Mouse (Mus musculus) forebrain, embryonic 11.5 days (tissue): ENCODE results near the gene Lgalsl. TPM values are rescaled to one million over a fixed set of nuclear protein-coding genes. Genes with fewer than 3 reads are reported as not detected.
A peak's percentile ranks its signal among the peaks of the same experiment; 100 is the strongest.

Experiments
- ATAC-seq: fragments of 200-750 bp; cut with Nextera tagmentation; replicated peaks from 2 replicates; pipeline ENCODE4 v1.8.0; 2017; ENCODE audit warnings: moderate TSS enrichment; ENCODE audit not compliant: low FRiP score
- DNase-seq: peaks from one replicate; pipeline ENCODE4 v3.0.0-alpha.2; 2017; ENCODE audit warnings: low spot score
- H3K27ac ChIP-seq: fragments of 300-500 bp; sonication (generic); 2 replicates; pipeline ENCODE4 v1.5.1; 2014; ENCODE audit warnings: low read depth, low read length
- H3K27me3 ChIP-seq: fragments of 300-500 bp; sonication (generic); 2 replicates; pipeline ENCODE4 v1.6.1; 2014; ENCODE audit warnings: mild to moderate bottlenecking, low read length, mixed read lengths; ENCODE audit not compliant: control insufficient read depth, insufficient read depth
- H3K36me3 ChIP-seq: fragments of 300-500 bp; sonication (generic); 2 replicates; pipeline ENCODE4 v1.6.1; 2014; ENCODE audit warnings: mild to moderate bottlenecking, low read length, moderate library complexity, mixed read lengths; ENCODE audit not compliant: control insufficient read depth, insufficient read depth
- H3K4me1 ChIP-seq: fragments of 300-500 bp; sonication (generic); replicated peaks from 2 replicates; pipeline ENCODE4 v1.6.1; 2014; ENCODE audit warnings: low read length, mixed read lengths; ENCODE audit not compliant: control insufficient read depth, insufficient read depth
- H3K4me2 ChIP-seq: fragments of 300-500 bp; sonication (generic); 2 replicates; pipeline ENCODE4 v1.6.1; 2014; ENCODE audit warnings: low read depth, mild to moderate bottlenecking, low read length, moderate library complexity, mixed read lengths; ENCODE audit not compliant: severe bottlenecking
- H3K4me3 ChIP-seq: fragments of 300-500 bp; sonication (generic); 2 replicates; pipeline ENCODE4 v1.5.1; 2014; ENCODE audit warnings: low read depth, low read length
- H3K9ac ChIP-seq: fragments of 300-500 bp; sonication (generic); 2 replicates; pipeline ENCODE4 v1.6.1; 2014; ENCODE audit warnings: low read length
- H3K9me3 ChIP-seq: fragments of 300-500 bp; sonication (generic); 2 replicates; pipeline ENCODE4 v1.6.1; 2016; ENCODE audit warnings: low read length, mixed read lengths; ENCODE audit not compliant: control insufficient read depth
- WGBS: fragments of 180-500 bp; shearing (Covaris S2); extraction: QIAGEN DNeasy Blood & Tissue Kit; methylation state at CpG from one replicate; pipeline ENCODE4 v1.1.7; 2014; 5-methylcytosine and 5-hydroxymethylcytosine counted together
- polyA plus RNA-seq: library from polyadenylated mRNA; unstranded; fragments of >200 nt; fragmentation: Nextera tagmentation; extraction: Ambion mirVana; gene quantifications from 2 replicates; pipeline ENCODE4 v1.2.1, GENCODE M21; 2014

Lgalsl gene
- polyA plus RNA-seq, 1 experiment from 2014 or later = 28.6 TPM

DNA sequence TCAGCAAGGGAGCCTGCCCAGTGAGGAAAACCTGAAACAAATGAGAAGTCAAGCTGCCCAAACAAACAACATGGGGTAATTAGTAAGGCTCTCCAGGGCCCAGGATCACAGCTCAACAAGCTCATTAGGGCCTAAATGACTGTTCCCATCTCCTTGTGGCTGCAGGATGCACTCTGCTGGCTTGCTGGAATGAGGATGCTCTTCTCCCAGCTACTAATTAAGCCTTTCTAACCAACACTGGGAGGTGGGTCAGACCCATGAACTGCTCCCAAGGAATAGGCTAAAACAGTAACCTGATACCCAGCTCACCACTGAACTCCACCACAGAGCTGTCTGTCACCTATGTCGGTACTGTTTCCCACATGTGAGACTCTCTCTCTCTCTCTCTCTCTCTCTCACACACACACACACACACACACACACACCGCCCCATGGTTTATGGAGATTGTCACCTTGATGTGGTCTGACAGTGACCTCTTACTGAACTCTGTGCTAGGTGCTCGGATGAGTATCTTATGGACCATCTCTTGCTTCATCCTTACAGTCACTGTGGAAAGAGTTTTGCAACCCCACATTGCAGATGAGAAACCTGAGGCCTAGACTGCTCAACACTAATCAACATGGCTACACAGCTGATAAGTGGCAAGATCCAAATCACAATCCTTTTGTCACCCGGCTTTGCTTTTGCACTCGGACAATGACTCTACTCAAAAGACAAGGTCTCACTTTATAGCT is 18.5 kb downstream of the Lgalsl start:
- Histone ChIP-seq H3K4me1 (no peaks in the 10 kb centered on the region), H3K36me3 (no peaks in the 10 kb centered on the region), H3K9me3 (no peaks in the 10 kb centered on the region), H3K4me2 (no peak overlapping the region), H3K4me3 (no peak overlapping the region), H3K27me3 (no peaks in the 10 kb centered on the region), H3K9ac (no peak overlapping the region), H3K27ac (no peak overlapping the region)
- WGBS = 71% methylated on average over 5 of the region's 5 CpGs
- ATAC-seq = no peak
- no peak for DNase-seq

DNA sequence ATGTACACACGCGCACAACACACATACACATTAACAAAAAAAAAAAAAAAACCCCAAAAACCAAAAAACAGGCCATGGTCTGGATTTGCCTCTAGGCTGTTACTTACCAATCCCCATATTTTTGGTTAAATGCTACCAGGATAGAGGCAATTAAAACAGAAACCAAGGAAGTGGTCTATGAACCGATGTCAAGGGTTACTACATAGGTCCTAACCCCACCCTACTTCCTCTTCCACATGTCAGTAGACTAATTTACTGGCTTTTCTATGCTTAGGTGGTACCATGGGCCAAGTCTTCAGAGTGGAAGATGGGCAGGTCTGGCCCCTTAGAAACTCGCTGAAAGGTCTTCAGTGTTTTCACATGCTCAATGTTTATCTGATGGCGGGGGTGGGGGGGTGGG is 24.2 kb downstream of the Lgalsl start:
- no peak for ATAC-seq
- DNase-seq = no peak
- WGBS = 87% methylated on average over 5 of the region's 5 CpGs
- no peaks in the 10 kb centered on the region for H3K4me1 ChIP-seq
- H3K4me3 ChIP-seq = no peak overlapping the region
- H3K9me3 ChIP-seq = no peaks in the 10 kb centered on the region
- no peak overlapping the region for H3K4me2 ChIP-seq
- H3K9ac ChIP-seq = no peak overlapping the region
- no peaks in the 10 kb centered on the region for H3K27me3 ChIP-seq
- H3K27ac ChIP-seq = no peak overlapping the region
- H3K36me3 ChIP-seq = no peaks in the 10 kb centered on the region

DNA sequence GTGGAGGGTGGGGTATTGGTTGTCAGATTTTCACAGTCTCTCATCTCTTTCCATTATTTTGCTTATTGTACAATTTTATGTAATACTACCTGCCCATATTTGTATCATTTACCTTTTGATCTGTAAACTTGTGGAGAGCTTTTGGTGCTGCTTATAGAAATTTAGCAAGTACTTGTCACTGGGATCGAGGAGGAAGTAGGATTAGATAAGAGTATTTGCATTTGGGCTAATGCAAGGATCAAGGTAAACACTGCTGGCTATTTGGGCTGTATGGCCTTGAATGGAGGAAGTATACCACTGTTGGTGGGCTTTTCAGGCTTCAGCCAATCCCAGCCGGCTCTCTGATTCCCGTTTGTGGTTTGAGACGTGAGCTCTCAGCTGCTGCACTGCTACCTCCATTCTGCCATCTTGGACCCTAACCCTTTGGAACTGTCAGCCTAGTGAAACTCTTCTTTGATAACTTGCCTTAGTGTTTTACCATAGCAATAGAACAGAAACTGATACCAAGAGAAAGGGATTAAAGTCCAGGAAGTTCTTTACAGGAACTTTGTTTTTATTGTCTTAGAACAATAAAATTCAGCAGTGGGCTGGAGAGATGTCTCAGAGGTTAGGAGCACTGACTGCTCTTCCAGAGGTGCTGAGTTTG is 25.1 kb downstream of the Lgalsl start:
- no peak overlapping the region for H3K9ac ChIP-seq

DNA sequence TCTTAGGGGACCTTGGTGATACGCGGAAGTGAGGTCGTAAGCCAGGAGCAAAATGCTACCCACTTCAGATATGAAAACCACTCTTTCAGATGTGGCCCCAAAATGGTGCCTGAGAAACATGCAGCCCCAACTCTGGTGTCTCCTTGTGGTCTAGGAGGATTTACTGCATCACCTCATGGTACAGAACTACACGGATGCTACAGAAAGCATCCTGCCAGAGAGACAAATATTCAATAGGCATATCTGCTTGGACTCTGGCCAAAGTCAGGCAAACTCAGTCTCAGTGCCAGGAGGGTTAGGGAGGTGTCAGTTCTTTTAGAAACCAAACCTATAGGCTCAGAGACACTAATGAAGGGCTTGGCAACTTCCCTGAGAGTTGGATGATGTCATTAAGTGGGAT is 26.4 kb downstream of the Lgalsl start:
- DNase-seq = no peak
- no peak overlapping the region for H3K9ac ChIP-seq
- no peak overlapping the region for H3K4me2 ChIP-seq
- H3K4me1 ChIP-seq = 0 out of 2 replicates have a peak, but pooled peaks cover 2% of the 10 kb centered on the region
- WGBS = 98% methylated on average over 4 of the region's 4 CpGs
- no peaks in the 10 kb centered on the region for H3K27me3 ChIP-seq
- H3K4me3 ChIP-seq = no peak overlapping the region
- ATAC-seq = no peak
- no peaks in the 10 kb centered on the region for H3K36me3 ChIP-seq
- H3K9me3 ChIP-seq = no peaks in the 10 kb centered on the region
- no peak overlapping the region for H3K27ac ChIP-seq

More for the DNA sequence above, 25.1 kb downstream of the Lgalsl start:
- no peaks in the 10 kb centered on the region for H3K36me3 ChIP-seq
- ATAC-seq (no peak), DNase-seq (no peak)
- H3K9me3 ChIP-seq = no peaks in the 10 kb centered on the region
- 62% methylated on average over 4 of the region's 4 CpGs for WGBS
- H3K27me3 ChIP-seq = no peaks in the 10 kb centered on the region
- H3K4me2 ChIP-seq = no peak overlapping the region
- H3K4me1 ChIP-seq = no peaks in the 10 kb centered on the region
- no peak overlapping the region for H3K4me3 ChIP-seq
- H3K27ac ChIP-seq = no peak overlapping the region

DNA sequence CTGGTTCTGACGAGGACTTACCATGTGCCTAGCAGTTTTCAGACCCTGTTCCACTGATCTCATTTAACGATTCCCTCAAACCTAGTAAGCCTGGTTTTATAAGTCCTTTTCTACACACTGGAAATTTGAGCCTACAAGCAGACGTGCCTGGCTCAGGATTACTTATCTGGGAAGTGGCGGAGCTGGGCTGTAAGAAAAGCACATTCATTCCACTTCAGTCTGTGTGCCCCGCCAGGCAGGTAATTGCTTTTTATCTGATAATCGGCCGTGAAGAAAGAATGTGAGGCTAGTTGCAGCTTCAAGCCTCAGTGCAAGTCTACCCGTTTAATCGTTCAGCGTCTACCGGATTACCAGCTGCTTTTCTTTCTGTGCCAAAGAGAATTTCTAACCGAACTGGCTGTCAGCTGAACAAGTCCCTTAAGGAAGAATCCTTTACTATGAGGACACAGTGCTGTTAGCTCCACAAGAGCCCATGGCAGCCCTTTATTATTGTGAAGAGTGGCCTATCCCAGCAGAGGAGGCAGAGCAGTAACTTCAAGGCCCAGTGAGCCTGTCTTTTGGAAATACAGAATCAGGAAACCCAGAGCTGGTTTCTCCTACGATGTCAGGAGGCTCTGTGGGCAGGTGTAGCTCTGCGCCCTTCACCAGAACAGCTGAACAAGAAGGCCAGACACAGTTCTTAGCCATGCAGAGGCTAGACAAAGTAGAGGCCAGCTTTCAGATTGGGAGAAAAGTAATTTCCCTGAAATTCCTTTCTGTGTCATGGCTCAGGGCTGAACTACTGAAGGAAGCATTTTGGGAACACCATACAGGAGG is 30.4 kb downstream of the Lgalsl start:
- no peak overlapping the region for H3K4me3 ChIP-seq
- ATAC-seq = no peak

DNA sequence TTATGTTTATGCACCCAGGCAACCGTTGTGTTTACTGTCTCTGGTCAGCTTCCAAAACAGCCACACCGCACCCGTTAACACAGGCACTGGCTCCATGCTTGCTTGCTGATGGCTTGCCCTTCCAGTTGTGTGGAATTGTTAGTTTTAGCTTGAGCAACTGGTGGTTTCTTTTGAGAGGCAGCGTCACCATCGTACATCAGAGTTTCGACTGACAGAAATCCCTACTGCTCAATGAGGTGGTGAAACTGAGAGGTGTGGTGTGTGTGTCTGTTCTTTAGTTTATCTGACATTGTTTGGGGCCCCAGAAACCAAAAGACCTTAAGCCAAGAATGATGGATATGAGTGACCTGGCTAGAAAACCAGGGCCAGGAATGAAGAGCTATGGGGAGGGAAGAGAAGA is 33.0 kb downstream of the Lgalsl start:
- ATAC-seq = no peak
- H3K4me3 ChIP-seq = no peak overlapping the region

More for the DNA sequence above, 30.4 kb downstream of the Lgalsl start:
- Histone ChIP-seq H3K9me3 (no peaks in the 10 kb centered on the region; the same call in 1 of the 2 replicates), H3K4me2 (peak overlapping the region; percentile 9; the same call in 1 of the 2 replicates), H3K4me1 (0 out of 2 replicates have a peak, but pooled peaks cover 2% of the 10 kb centered on the region), H3K27me3 (no peaks in the 10 kb centered on the region), H3K36me3 (no peaks in the 10 kb centered on the region), H3K27ac (no peak overlapping the region), H3K9ac (peak overlapping the region; percentile 31; the same call in 1 of the 2 replicates)
- DNase-seq = no peak
- 9% methylated on average over 14 of the region's 14 CpGs for WGBS

DNA sequence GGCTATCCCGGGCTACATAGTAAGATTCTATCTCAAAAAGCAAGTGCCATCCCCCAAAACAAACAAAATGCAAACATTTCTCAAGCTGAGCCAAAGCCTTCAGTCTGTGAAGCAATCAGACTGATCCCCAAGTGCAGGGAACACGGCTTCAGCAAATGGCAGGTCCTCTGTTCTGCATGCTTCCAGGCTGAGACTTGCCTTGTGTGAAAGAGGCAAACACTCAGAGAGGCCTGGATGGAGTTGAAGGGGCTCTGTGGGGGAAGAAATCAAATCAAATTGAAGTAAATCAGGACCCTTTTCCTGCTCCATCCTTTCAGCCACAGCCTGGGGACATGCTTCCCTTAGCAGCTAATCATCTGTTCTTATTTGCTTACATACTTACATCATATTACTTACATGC is 35.4 kb downstream of the Lgalsl start:
- 0 out of 2 replicates have a peak, but pooled peaks cover 2% of the 10 kb centered on the region for H3K4me1 ChIP-seq
- DNase-seq = no peak
- H3K27ac ChIP-seq = no peak overlapping the region
- no peak for ATAC-seq
- H3K4me2 ChIP-seq = no peak overlapping the region
- no peaks in the 10 kb centered on the region for H3K27me3 ChIP-seq
- no peak overlapping the region for H3K9ac ChIP-seq
- no peaks in the 10 kb centered on the region for H3K36me3 ChIP-seq
- 66% methylated on average over 2 of the region's 2 CpGs for WGBS
- H3K4me3 ChIP-seq = no peak overlapping the region
- H3K9me3 ChIP-seq = no peaks in the 10 kb centered on the region; the same call in 1 of the 2 replicates

More for the DNA sequence above, 33.0 kb downstream of the Lgalsl start:
- Histone ChIP-seq H3K4me2 (no peak overlapping the region), H3K9ac (no peak overlapping the region), H3K27me3 (no peaks in the 10 kb centered on the region), H3K27ac (no peak overlapping the region), H3K9me3 (no peaks in the 10 kb centered on the region; the same call in 1 of the 2 replicates), H3K4me1 (0 out of 2 replicates have a peak, but pooled peaks cover 2% of the 10 kb centered on the region), H3K36me3 (no peaks in the 10 kb centered on the region)
- WGBS = 95% methylated on average over 6 of the region's 6 CpGs
- DNase-seq = no peak

DNA sequence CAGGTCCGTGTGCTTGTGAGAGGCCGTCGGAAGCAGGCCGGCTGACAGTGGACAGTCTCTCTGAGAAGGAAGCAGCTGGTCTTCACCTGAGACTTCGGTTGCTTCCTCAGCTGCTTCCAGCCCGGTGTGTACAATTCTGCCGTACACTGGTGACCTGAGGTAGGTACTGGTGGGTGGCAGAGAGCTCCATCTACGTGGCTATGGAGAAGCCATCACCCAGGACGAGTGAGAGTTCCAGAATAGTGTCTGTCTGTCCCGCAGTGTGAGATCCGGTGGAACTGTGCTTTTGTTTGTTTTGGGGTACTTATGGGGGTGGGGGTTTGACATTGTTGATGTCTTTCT is 36.0 kb downstream of the Lgalsl start:
- ATAC-seq (peak; percentile 44; the same call in 1 of the 2 replicates), DNase-seq (no peak)
- no peak overlapping the region for H3K4me3 ChIP-seq
- H3K27ac ChIP-seq = no peak overlapping the region
- H3K4me1 ChIP-seq = no peaks in the 10 kb centered on the region
- H3K4me2 ChIP-seq = no peak overlapping the region
- H3K36me3 ChIP-seq = no peaks in the 10 kb centered on the region
- no peaks in the 10 kb centered on the region for H3K27me3 ChIP-seq
- no peaks in the 10 kb centered on the region; the same call in 1 of the 2 replicates for H3K9me3 ChIP-seq
- no peak overlapping the region for H3K9ac ChIP-seq
- WGBS = 53% methylated on average over 11 of the region's 11 CpGs
